In genomic region chr7:24470356-24470755, GRCm38 (mm10) we compare ENCODE assay signal across 21 mouse cellular contexts. TPM values are rescaled to one million over a fixed set of nuclear protein-coding genes. Genes with fewer than 3 reads are reported as not detected.
A peak's percentile ranks its signal among the peaks of the same experiment; 100 is the strongest.
DNase-seq lines count a peak whose midpoint lies in the region; ATAC-seq and TF ChIP-seq lines count a peak whose summit lies in the region.
"Had no signal": no experiment of that assay in that cellular context is flagged by ENCODE, and none has a peak within 500 bp of the region (broad histone marks: within the 10 kb centered on the region; RNA-seq: fewer than 3 reads in every experiment).

No protein-coding gene starts in this region.

- no peaks in the 10 kb centered on the region for H3K4me1 ChIP-seq in midbrain, embryonic 11.5 days (ENCODE audit: control insufficient read depth, insufficient read depth, low read length)
- peaks cover 11% of the 10 kb centered on the region for H3K4me1 ChIP-seq in midbrain, embryonic 13.5 days (replicated peaks)
- H3K4me1 ChIP-seq in stomach, postnatal 0 days (replicated peaks; ENCODE audit: control insufficient read depth, insufficient read depth), result no peaks in the 10 kb centered on the region
- H3K4me1 ChIP-seq in intestine, embryonic 15.5 days (replicated peaks), result no peaks in the 10 kb centered on the region

- 93% methylated on average over 7 of the region's 7 CpGs for WGBS in midbrain, embryonic 11.5 days
- 94% methylated on average over 7 of the region's 7 CpGs for WGBS in midbrain, embryonic 13.5 days
- WGBS in stomach, postnatal 0 days, result 72% methylated on average over 7 of the region's 7 CpGs
- WGBS in intestine, embryonic 15.5 days, result 95% methylated on average over 7 of the region's 7 CpGs

- TF ChIP-seq EP300 in stomach, postnatal 0 days (optimal IDR thresholded peaks at IDR 0.05), result no peak

- H3K9ac ChIP-seq in midbrain, embryonic 11.5 days (ENCODE audit: low read length), result no peak overlapping the region
- no peak overlapping the region for H3K9ac ChIP-seq in midbrain, embryonic 13.5 days (replicated peaks)
- no peak overlapping the region for H3K9ac ChIP-seq in stomach, postnatal 0 days (ENCODE audit: low read length)
- no peak overlapping the region for H3K9ac ChIP-seq in intestine, embryonic 15.5 days
- H3K9ac ChIP-seq: lung, embryonic 14.5 days had no signal

- ATAC-seq in midbrain, embryonic 11.5 days (ENCODE audit: low FRiP score), result no peak
- no peak for ATAC-seq in midbrain, embryonic 13.5 days
- peak; percentile 52; the same call in 1 of the 2 replicates for ATAC-seq in stomach, postnatal 0 days (ENCODE audit: low FRiP score, low TSS enrichment)
- no peak for ATAC-seq in intestine, embryonic 15.5 days
- ATAC-seq: midbrain, embryonic 16.5 days had no signal

- DNase-seq in cerebellum, adult 18-20 months, result peak; percentile 62 to 72
- no peak for DNase-seq in cerebellum, adult 11 months
- DNase-seq in midbrain, embryonic 11.5 days (ENCODE audit: low spot score, missing footprints), result peak; percentile 37
- peak; percentile 77 to 85 for DNase-seq in adrenal gland, postnatal 36 days
- no peak for DNase-seq in stomach, postnatal 0 days (ENCODE audit: low spot score)
- DNase-seq in right cerebral cortex, adult 2 months (ENCODE audit: low spot score in 2 of 2), result no peak
- DNase-seq: lung, embryonic 14.5 days; right cerebral cortex, postnatal 14 days; thymus, adult 2 months had no signal

- H3K4me2 ChIP-seq in midbrain, embryonic 11.5 days, result no peak overlapping the region
- H3K4me2 ChIP-seq in midbrain, embryonic 13.5 days (replicated peaks), result no peak overlapping the region
- H3K4me2 ChIP-seq in stomach, postnatal 0 days (replicated peaks; ENCODE audit: low read depth), result no peak overlapping the region
- no peak overlapping the region for H3K4me2 ChIP-seq in intestine, embryonic 15.5 days (replicated peaks)
- H3K4me2 ChIP-seq: lung, embryonic 14.5 days had no signal

- no peak for TF ChIP-seq CTCF in stomach, postnatal 0 days (IDR thresholded peaks at IDR 0.05; ENCODE audit: low read depth)

- H3K27ac ChIP-seq in midbrain, embryonic 11.5 days (ENCODE audit: low read depth, low read length), result no peak overlapping the region
- H3K27ac ChIP-seq in midbrain, embryonic 13.5 days, result no peak overlapping the region
- no peak overlapping the region for H3K27ac ChIP-seq in stomach, postnatal 0 days (replicated peaks)
- no peak overlapping the region for H3K27ac ChIP-seq in intestine, embryonic 15.5 days

- no peaks in the 10 kb centered on the region for H3K36me3 ChIP-seq in midbrain, embryonic 11.5 days (ENCODE audit: control insufficient read depth, insufficient read depth, low read length)
- no peaks in the 10 kb centered on the region for H3K36me3 ChIP-seq in midbrain, embryonic 13.5 days
- H3K36me3 ChIP-seq in stomach, postnatal 0 days (ENCODE audit: control insufficient read depth, insufficient read depth, low read length), result no peaks in the 10 kb centered on the region; the same call in none of the 2 replicates
- peaks cover 10% of the 10 kb centered on the region; the same call in 1 of the 2 replicates for H3K36me3 ChIP-seq in intestine, embryonic 15.5 days
- H3K36me3 ChIP-seq: G1E had no signal

- H3K4me3 ChIP-seq in midbrain, embryonic 11.5 days (ENCODE audit: low read depth, low read length), result no peak overlapping the region
- H3K4me3 ChIP-seq in midbrain, embryonic 13.5 days (replicated peaks), result no peak overlapping the region
- H3K4me3 ChIP-seq in stomach, postnatal 0 days (ENCODE audit: low read depth, low read length), result no peak overlapping the region
- no peak overlapping the region for H3K4me3 ChIP-seq in intestine, embryonic 15.5 days (replicated peaks)
- H3K4me3 ChIP-seq: erythroblast, embryonic 14.5 days had no signal

- H3K27me3 ChIP-seq in midbrain, embryonic 11.5 days (ENCODE audit: control insufficient read depth, insufficient read depth, low read length), result no peaks in the 10 kb centered on the region
- no peaks in the 10 kb centered on the region for H3K27me3 ChIP-seq in midbrain, embryonic 13.5 days
- H3K27me3 ChIP-seq in stomach, postnatal 0 days (ENCODE audit: control insufficient read depth, insufficient read depth, low read length), result no peaks in the 10 kb centered on the region
- no peaks in the 10 kb centered on the region for H3K27me3 ChIP-seq in intestine, embryonic 15.5 days (replicated peaks)

- H3K9me3 ChIP-seq in midbrain, embryonic 11.5 days (ENCODE audit: control insufficient read depth, low read length), result no peaks in the 10 kb centered on the region
- no peaks in the 10 kb centered on the region; the same call in 1 of the 2 replicates for H3K9me3 ChIP-seq in midbrain, embryonic 13.5 days
- no peaks in the 10 kb centered on the region for H3K9me3 ChIP-seq in stomach, postnatal 0 days (ENCODE audit: control insufficient read depth, low read length)
- no peaks in the 10 kb centered on the region for H3K9me3 ChIP-seq in intestine, embryonic 15.5 days
- H3K9me3 ChIP-seq: G1E had no signal

RNA-seq across cellular contexts. Expression of gene Plaur, which starts 8.1 kb away (rescaled TPM):
- polyA plus RNA-seq in midbrain, embryonic 11.5 days (2014; fragmentation: Nextera tagmentation; extraction: Ambion mirVana), result 0.86 and 1.4 TPM in 2 replicates
- 1.0 and 1.2 TPM in 2 replicates for polyA plus RNA-seq in midbrain, embryonic 13.5 days (2015; fragmentation: Nextera tagmentation; extraction: Ambion mirVana)
- 1 to 10 TPM; 7.9 to 9.8 TPM for total RNA-seq in adrenal gland, postnatal 36 days (2021)
- 26.8 and 28.8 TPM in 2 replicates for polyA plus RNA-seq in stomach, postnatal 0 days (2015; fragmentation: Nextera tagmentation; extraction: Ambion mirVana)
- 8.7 and 10.5 TPM in 2 replicates for polyA plus RNA-seq in intestine, embryonic 15.5 days (2015; fragmentation: Nextera tagmentation; extraction: Ambion mirVana)

RNA-seq across cellular contexts. Expression of gene Cadm4, which starts 11.5 kb away (rescaled TPM):
- polyA plus RNA-seq in midbrain, embryonic 11.5 days (2014; fragmentation: Nextera tagmentation; extraction: Ambion mirVana), result 6.6 and 6.7 TPM in 2 replicates
- polyA plus RNA-seq in midbrain, embryonic 13.5 days (2015; fragmentation: Nextera tagmentation; extraction: Ambion mirVana), result 52.4 and 67.8 TPM in 2 replicates
- 1 to 10 TPM; 2.8 to 3.6 TPM for total RNA-seq in adrenal gland, postnatal 36 days (2021)
- polyA plus RNA-seq in stomach, postnatal 0 days (2015; fragmentation: Nextera tagmentation; extraction: Ambion mirVana), result 3.4 and 4.5 TPM in 2 replicates
- polyA plus RNA-seq in intestine, embryonic 15.5 days (2015; fragmentation: Nextera tagmentation; extraction: Ambion mirVana), result 2.8 and 3.3 TPM in 2 replicates
- total RNA-seq: G1E had no signal

RNA-seq across cellular contexts. Expression of gene Irgc1, which starts 18.3 kb away (rescaled TPM):
- polyA plus RNA-seq in midbrain, embryonic 11.5 days (2014; fragmentation: Nextera tagmentation; extraction: Ambion mirVana), result not detected in 2 replicates
- polyA plus RNA-seq in midbrain, embryonic 13.5 days (2015; fragmentation: Nextera tagmentation; extraction: Ambion mirVana), result not detected in 2 replicates
- not detected for total RNA-seq in adrenal gland, postnatal 36 days (2021)
- polyA plus RNA-seq in stomach, postnatal 0 days (2015; fragmentation: Nextera tagmentation; extraction: Ambion mirVana), result 0.05 and 0.10 TPM in 2 replicates
- not detected in 2 replicates for polyA plus RNA-seq in intestine, embryonic 15.5 days (2015; fragmentation: Nextera tagmentation; extraction: Ambion mirVana)
- total RNA-seq: heart, postnatal 25 days had no signal
- polyA plus RNA-seq: erythroblast, embryonic 14.5 days; intestine, embryonic 14.5 days; limb, embryonic 14.5 days; lung, embryonic 14.5 days; midbrain, embryonic 16.5 days; neural tube, embryonic 14.5 days had no signal

RNA-seq across cellular contexts. Expression of gene Zfp428, which starts 36.5 kb away (rescaled TPM):
- 83.8 and 83.9 TPM in 2 replicates for polyA plus RNA-seq in midbrain, embryonic 11.5 days (2014; fragmentation: Nextera tagmentation; extraction: Ambion mirVana)
- polyA plus RNA-seq in midbrain, embryonic 13.5 days (2015; fragmentation: Nextera tagmentation; extraction: Ambion mirVana), result 234 and 261 TPM in 2 replicates
- total RNA-seq in adrenal gland, postnatal 36 days (2021), result 1 to 10 TPM; 6.0 to 6.8 TPM
- polyA plus RNA-seq in stomach, postnatal 0 days (2015; fragmentation: Nextera tagmentation; extraction: Ambion mirVana), result 13.6 and 15.8 TPM in 2 replicates
- 32.0 and 36.6 TPM in 2 replicates for polyA plus RNA-seq in intestine, embryonic 15.5 days (2015; fragmentation: Nextera tagmentation; extraction: Ambion mirVana)

RNA-seq across cellular contexts. Expression of gene AC161166.1, which starts 41.9 kb away (rescaled TPM):
- polyA plus RNA-seq in midbrain, embryonic 11.5 days (2014; fragmentation: Nextera tagmentation; extraction: Ambion mirVana), result 0.55 and 0.59 TPM in 2 replicates
- polyA plus RNA-seq in midbrain, embryonic 13.5 days (2015; fragmentation: Nextera tagmentation; extraction: Ambion mirVana), result 1.2 and 1.9 TPM in 2 replicates
- not detected for total RNA-seq in adrenal gland, postnatal 36 days (2021)
- 0.07 and 0.10 TPM in 2 replicates for polyA plus RNA-seq in stomach, postnatal 0 days (2015; fragmentation: Nextera tagmentation; extraction: Ambion mirVana)
- polyA plus RNA-seq in intestine, embryonic 15.5 days (2015; fragmentation: Nextera tagmentation; extraction: Ambion mirVana), result 0.14 and 0.24 TPM in 2 replicates
- total RNA-seq: heart, adult 8-10 months; heart, postnatal 25 days; left cerebral cortex, adult 18-20 months had no signal
- polyA plus RNA-seq: erythroblast, embryonic 14.5 days; G1E; large intestine, adult 2 months had no signal

Comparison
In these comparisons a context has a peak if more than half of its experiments do, and no peak if none do; other contexts are left out.
1. DNase-seq: peak in cerebellum, adult 18-20 months (2 of 2), midbrain, embryonic 11.5 days (single experiment) and adrenal gland, postnatal 36 days (2 of 2); none in cerebellum, adult 11 months (single experiment), stomach, postnatal 0 days (single experiment) and right cerebral cortex, adult 2 months (0 of 2).